Comparison of ENCODE assay signal across 10 mouse cellular contexts in the genomic region with DNA sequence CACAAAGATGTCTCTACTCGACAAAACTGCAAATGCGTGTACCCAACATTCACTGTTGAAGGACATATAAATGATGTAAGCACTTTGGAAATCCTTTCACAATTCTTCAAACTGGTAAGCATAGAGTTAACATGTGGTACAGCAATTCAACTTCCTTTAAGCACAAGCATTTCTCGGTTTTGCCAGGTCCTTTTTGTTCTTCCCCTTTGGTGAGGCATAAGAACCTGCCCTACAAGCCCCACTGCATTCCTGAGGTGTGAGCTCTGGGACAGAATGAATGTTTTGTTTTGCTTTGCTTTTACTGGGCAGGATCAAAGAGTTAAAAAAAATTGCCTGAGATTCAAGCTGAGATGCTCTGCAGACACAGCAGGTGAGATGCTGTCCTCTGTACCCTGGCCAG.
DNase-seq lines count a peak whose midpoint lies in the region; ATAC-seq and TF ChIP-seq lines count a peak whose summit lies in the region.
"Had no signal": no experiment of that assay in that cellular context is flagged by ENCODE, and none has a peak within 500 bp of the region (broad histone marks: within the 10 kb centered on the region; RNA-seq: fewer than 3 reads in every experiment).

No protein-coding gene starts in this region.

- no peak for TF ChIP-seq EP300 in lung, postnatal 0 days (IDR thresholded peaks at IDR 0.05)

- no peak overlapping the region for H3K4me3 ChIP-seq in lung, embryonic 15.5 days
- no peak overlapping the region for H3K4me3 ChIP-seq in lung, adult 2 months (replicated peaks; ENCODE audit: extremely low read depth, low read depth, low read length)
- no peak overlapping the region for H3K4me3 ChIP-seq in lung, postnatal 0 days (ENCODE audit: low read depth, low read length)
- H3K4me3 ChIP-seq: limb, embryonic 15.5 days had no signal

- H3K27me3 ChIP-seq in lung, embryonic 15.5 days, result no peaks in the 10 kb centered on the region
- no peaks in the 10 kb centered on the region for H3K27me3 ChIP-seq in lung, postnatal 0 days (replicated peaks; ENCODE audit: insufficient read depth, low read length)
- H3K27me3 ChIP-seq: limb, embryonic 15.5 days had no signal

- peak; percentile 42; the same call in 1 of the 2 replicates for ATAC-seq in lung, embryonic 15.5 days (ENCODE audit: borderline replicate concordance, extremely low read depth, low FRiP score, low TSS enrichment)
- no peak for ATAC-seq in lung, postnatal 0 days
- ATAC-seq in CD4-positive, CD25-positive, alpha-beta regulatory T cell, adult 4 months, result no peak

- no peak for DNase-seq in lung, adult 2 months
- DNase-seq in forelimb bud, embryonic 11.5 days (ENCODE audit: low read depth, low spot score), result peak; percentile 40
- DNase-seq in lung, postnatal 0 days (ENCODE audit: low spot score), result peak; percentile 35
- DNase-seq in urinary bladder, postnatal 36 days (ENCODE audit: low spot score in 2 of 2), result peak; percentile 64 to 70
- no peak for DNase-seq in gastrocnemius, postnatal 25 days
- no peak for DNase-seq in yolk sac, embryonic 10.5 days (ENCODE audit: low spot score)
- DNase-seq: cerebellum, adult 11-12 months had no signal

- no peaks in the 10 kb centered on the region for H3K4me1 ChIP-seq in lung, embryonic 15.5 days
- H3K4me1 ChIP-seq in lung, adult 2 months (ENCODE audit: control insufficient read depth, insufficient read depth, low read length), result no peaks in the 10 kb centered on the region
- H3K4me1 ChIP-seq in lung, postnatal 0 days (ENCODE audit: insufficient read depth, low read depth, low read length), result no peaks in the 10 kb centered on the region
- H3K4me1 ChIP-seq: limb, embryonic 15.5 days had no signal

- H3K4me2 ChIP-seq in lung, embryonic 15.5 days, result no peak overlapping the region
- no peak overlapping the region for H3K4me2 ChIP-seq in lung, postnatal 0 days (replicated peaks; ENCODE audit: low read depth, low read length)
- H3K4me2 ChIP-seq: limb, embryonic 15.5 days had no signal

- no peaks in the 10 kb centered on the region for H3K9me3 ChIP-seq in lung, embryonic 15.5 days
- H3K9me3 ChIP-seq in lung, postnatal 0 days (ENCODE audit: low read length), result no peaks in the 10 kb centered on the region
- H3K9me3 ChIP-seq: limb, embryonic 15.5 days had no signal

- no peaks in the 10 kb centered on the region for H3K36me3 ChIP-seq in lung, embryonic 15.5 days
- H3K36me3 ChIP-seq in lung, postnatal 0 days (ENCODE audit: insufficient read depth, low read length), result no peaks in the 10 kb centered on the region
- H3K36me3 ChIP-seq: limb, embryonic 15.5 days had no signal

- no peak for TF ChIP-seq CTCF in lung, adult 2 months (IDR thresholded peaks at IDR 0.05; ENCODE audit: insufficient read depth, low read length)
- no peak for TF ChIP-seq CTCF in lung, postnatal 0 days (IDR thresholded peaks at IDR 0.05)

- WGBS in lung, embryonic 15.5 days, result 38% methylated on average over 3 of the region's 3 CpGs
- WGBS in lung, adult 2 months, result 49% methylated on average over 3 of the region's 3 CpGs
- 33% methylated on average over 3 of the region's 3 CpGs for WGBS in lung, postnatal 0 days

- no peak overlapping the region for H3K9ac ChIP-seq in lung, embryonic 15.5 days
- H3K9ac ChIP-seq in lung, postnatal 0 days (replicated peaks; ENCODE audit: low read depth), result no peak overlapping the region
- H3K9ac ChIP-seq: limb, embryonic 15.5 days had no signal

- H3K27ac ChIP-seq in lung, embryonic 15.5 days, result no peak overlapping the region
- no peak overlapping the region for H3K27ac ChIP-seq in lung, postnatal 0 days (ENCODE audit: low read length)
- H3K27ac ChIP-seq: limb, embryonic 15.5 days had no signal

- no peak for TF ChIP-seq POLR2A in lung, adult 2 months (IDR thresholded peaks at IDR 0.05; ENCODE audit: borderline replicate concordance, extremely low read depth, low read depth, low read length)

Comparison
In these comparisons a context has a peak if more than half of its experiments do, and no peak if none do; other contexts are left out.
1. DNase-seq: peak in forelimb bud, embryonic 11.5 days (single experiment), lung, postnatal 0 days (single experiment) and urinary bladder, postnatal 36 days (2 of 2); none in lung, adult 2 months (single experiment), gastrocnemius, postnatal 25 days (single experiment) and yolk sac, embryonic 10.5 days (single experiment).